Mouse (Mus musculus) G1E (cell line): ENCODE data around the gene Zp1. TPM values are rescaled to one million over a fixed set of nuclear protein-coding genes. Genes with fewer than 3 reads are reported as not detected.

Experiments used
- ATAC-seq: 2 replicates; pipeline ENCODE4 v1.8.0; 2016; ENCODE audit warnings: mild to moderate bottlenecking; ENCODE audit not compliant: insufficient number of reproducible peaks, poor library complexity, low FRiP score, severe bottlenecking; ENCODE audit errors: extremely low read depth
- DNase-seq: peaks from one replicate; pipeline ENCODE4 v3.0.0; 2012; ENCODE audit warnings: low spot score
- H3K27me3 ChIP-seq: 2 replicates; pipeline ENCODE4 v1.6.1; 2012; ENCODE audit warnings: mild to moderate bottlenecking, low read length, inconsistent platforms; ENCODE audit not compliant: insufficient read depth
- H3K36me3 ChIP-seq: replicated peaks from 2 replicates; pipeline ENCODE3; 2012; ENCODE audit warnings: mild to moderate bottlenecking, inconsistent platforms
- H3K4me1 ChIP-seq: 2 replicates; pipeline ENCODE4 v1.6.1; 2012; ENCODE audit warnings: low read depth, low read length, inconsistent platforms, mixed read lengths; ENCODE audit not compliant: insufficient read depth
- H3K4me3 ChIP-seq: 2 replicates; pipeline ENCODE4 v1.5.1; 2012; ENCODE audit warnings: low read depth, mild to moderate bottlenecking, inconsistent platforms, low read length, moderate library complexity, mixed read lengths
- H3K9me3 ChIP-seq: replicated peaks from 2 replicates; pipeline ENCODE4 v1.6.1; 2012; ENCODE audit warnings: inconsistent platforms
- CTCF ChIP-seq: IDR thresholded peaks from 2 replicates; pipeline ENCODE4 v1.5.1; 2012; ENCODE audit warnings: low read depth, low read length, inconsistent platforms, mixed read lengths
- GATA1 ChIP-seq: IDR thresholded peaks from 2 replicates; pipeline ENCODE4 v1.6.1; 2012; ENCODE audit warnings: borderline replicate concordance, low read length, inconsistent platforms, mixed read lengths
- GATA2 ChIP-seq: IDR thresholded peaks from 2 replicates; pipeline ENCODE4 v1.6.1; 2012; ENCODE audit warnings: low read depth, low read length, inconsistent platforms, borderline replicate concordance
- POLR2AphosphoS5 ChIP-seq: IDR thresholded peaks from 2 replicates; pipeline ENCODE4 v1.6.1; 2012; ENCODE audit warnings: low read depth, low read length, inconsistent platforms; ENCODE audit not compliant: insufficient replicate concordance
- TAL1 ChIP-seq: conservative IDR thresholded peaks from 2 replicates; pipeline ENCODE4 v1.6.1; 2012; ENCODE audit warnings: low read depth, low read length, inconsistent platforms, mixed read lengths
- polyA plus RNA-seq: library from polyadenylated mRNA; stranded (reverse); fragments of >175 nt; gene quantifications from 2 replicates; pipeline ENCODE4 v1.2.3, GENCODE M21; 2012
- total RNA-seq, 2 experiments: library from RNA; stranded (forward) in 1 of 2; stranded (reverse) in 1 of 2; fragments of 200-1000 nt in 1 of 2; fragments of >200 nt in 1 of 2; fragmentation: Nextera tagmentation in 1 of 2; gene quantifications; 2 replicates each; pipeline ENCODE4 v1.2.3; 2014 to 2017

Zp1 gene
- total and polyA plus RNA-seq, 3 experiments: not detected

DNA sequence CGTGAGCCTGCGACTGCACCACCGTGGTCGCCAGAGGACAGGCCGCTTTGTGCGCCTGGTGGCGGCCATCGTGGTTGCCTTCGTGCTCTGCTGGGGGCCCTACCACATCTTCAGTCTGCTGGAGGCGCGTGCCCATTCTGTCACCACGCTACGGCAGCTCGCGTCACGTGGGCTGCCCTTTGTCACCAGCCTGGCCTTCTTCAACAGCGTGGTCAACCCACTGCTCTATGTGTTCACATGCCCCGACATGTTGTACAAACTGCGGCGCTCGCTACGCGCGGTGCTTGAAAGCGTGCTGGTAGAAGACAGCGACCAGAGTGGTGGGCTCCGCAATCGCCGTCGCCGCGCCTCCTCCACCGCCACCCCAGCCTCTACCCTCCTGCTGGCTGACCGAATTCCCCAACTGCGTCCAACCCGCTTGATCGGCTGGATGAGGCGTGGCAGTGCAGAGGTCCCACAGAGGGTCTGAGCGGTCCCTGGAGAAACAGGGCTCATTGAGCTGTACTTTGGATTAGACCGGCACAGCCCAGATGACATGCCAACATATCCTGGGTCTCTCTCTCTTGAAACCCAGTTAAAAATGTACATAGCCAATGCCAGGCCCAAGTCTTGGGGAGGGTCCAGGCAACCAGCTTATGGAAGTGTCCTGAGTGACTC lies 20.5 kb upstream of the Zp1 start:
- Histone ChIP-seq H3K4me1 (peaks cover 16% of the 10 kb centered on the region), H3K9me3 (peaks cover 10% of the 10 kb centered on the region), H3K4me3 (0 out of 2 replicates have a peak overlapping the region, but pooled peaks have one; percentile 8), H3K27me3 (peaks cover 12% of the 10 kb centered on the region; the same call in 1 of the 2 replicates), H3K36me3 (peaks cover 63% of the 10 kb centered on the region)
- DNase-seq (no peak), ATAC-seq (no peak)
- TF ChIP-seq GATA2: no peak
- no peak for TF ChIP-seq POLR2AphosphoS5
- no peak for TF ChIP-seq TAL1
- TF ChIP-seq GATA1: no peak
- no peak for TF ChIP-seq CTCF

DNA sequence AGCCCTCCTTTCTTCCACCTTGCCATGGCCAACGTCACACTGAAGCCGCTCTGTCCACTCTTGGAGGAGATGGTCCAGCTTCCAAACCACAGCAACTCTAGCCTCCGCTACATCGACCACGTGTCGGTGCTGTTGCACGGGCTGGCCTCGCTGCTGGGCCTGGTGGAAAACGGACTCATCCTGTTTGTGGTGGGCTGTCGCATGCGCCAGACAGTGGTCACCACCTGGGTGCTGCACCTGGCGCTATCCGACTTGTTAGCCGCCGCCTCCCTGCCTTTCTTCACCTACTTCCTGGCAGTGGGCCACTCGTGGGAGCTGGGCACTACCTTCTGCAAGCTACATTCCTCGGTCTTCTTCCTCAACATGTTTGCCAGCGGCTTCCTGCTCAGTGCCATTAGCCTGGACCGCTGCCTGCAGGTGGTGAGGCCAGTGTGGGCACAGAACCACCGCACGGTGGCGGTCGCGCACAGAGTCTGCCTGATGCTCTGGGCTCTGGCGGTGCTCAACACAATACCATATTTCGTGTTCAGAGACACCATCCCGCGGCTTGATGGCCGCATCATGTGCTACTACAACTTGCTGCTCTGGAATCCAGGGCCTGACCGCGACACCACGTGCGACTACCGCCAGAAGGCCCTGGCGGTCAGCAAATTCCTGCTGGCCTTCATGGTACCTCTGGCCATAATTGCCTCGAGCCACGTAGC lies 19.8 kb upstream of the Zp1 start:
- no peak for DNase-seq
- Histone ChIP-seq H3K4me3 (0 out of 2 replicates have a peak overlapping the region, but pooled peaks have one; percentile 8), H3K27me3 (peaks cover 12% of the 10 kb centered on the region; the same call in 1 of the 2 replicates), H3K4me1 (peaks cover 14% of the 10 kb centered on the region), H3K36me3 (peaks cover 56% of the 10 kb centered on the region), H3K9me3 (peaks cover 11% of the 10 kb centered on the region)
- no peak for ATAC-seq
- peak; percentile 25; the same call in 1 of the 2 replicates for TF ChIP-seq POLR2AphosphoS5
- TF ChIP-seq CTCF: no peak

DNA sequence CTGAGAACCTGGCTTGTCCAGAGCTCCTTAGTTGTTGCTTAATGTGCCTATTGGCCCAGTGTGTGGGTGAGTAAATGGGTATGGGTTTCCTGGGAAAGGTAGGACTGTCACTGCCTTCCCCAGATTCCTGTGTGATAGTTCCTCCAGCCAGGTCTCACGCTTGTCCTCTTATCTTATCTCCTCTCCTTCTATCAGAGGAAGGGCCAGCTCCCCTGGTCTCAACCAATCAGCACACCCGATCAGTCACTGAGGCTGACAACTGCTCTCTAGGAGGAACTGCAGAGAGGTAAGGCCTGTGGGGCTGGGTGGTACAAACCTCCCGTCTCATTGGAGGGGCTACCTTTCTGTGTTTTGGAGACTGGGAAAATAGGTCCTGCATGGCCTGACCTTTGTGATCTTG lies 18.3 kb upstream of the Zp1 start:
- H3K9me3 ChIP-seq: peaks cover 11% of the 10 kb centered on the region
- DNase-seq (peak; percentile 39), ATAC-seq (no peak)
- H3K27me3 ChIP-seq: peaks cover 18% of the 10 kb centered on the region
- H3K36me3 ChIP-seq: peaks cover 41% of the 10 kb centered on the region
- no peak for TF ChIP-seq GATA2
- no peak for TF ChIP-seq CTCF
- TF ChIP-seq GATA1: no peak
- TF ChIP-seq TAL1: no peak
- no peak for TF ChIP-seq POLR2AphosphoS5
- H3K4me1 ChIP-seq: peaks cover 10% of the 10 kb centered on the region
- H3K4me3 ChIP-seq: no peak overlapping the region

DNA sequence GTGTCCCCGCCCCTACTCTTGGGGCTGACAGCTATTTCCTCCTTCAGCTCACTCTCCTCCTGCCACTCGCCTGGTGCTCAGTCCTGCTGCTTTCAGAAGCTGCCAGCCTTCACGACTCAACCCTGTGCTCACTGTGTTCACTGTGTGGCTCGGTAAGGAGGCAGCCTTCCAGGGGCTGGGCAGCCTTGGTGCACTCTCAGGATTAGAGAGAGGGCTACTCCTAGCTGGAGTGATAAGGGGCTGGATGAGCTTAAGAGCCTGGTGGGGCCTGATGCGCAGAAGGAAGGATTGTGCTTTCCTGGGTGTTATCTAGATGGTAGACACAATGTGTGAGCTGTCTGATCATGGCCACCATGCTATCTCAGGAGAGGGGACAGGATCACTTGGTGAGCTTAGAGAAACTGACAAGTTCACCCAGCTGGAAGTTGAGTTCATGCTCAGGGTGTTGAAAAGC lies 16.7 kb upstream of the Zp1 start, which contains the start of gene Ptgdr2:
Gene Ptgdr2, plus strand, starts transcription at position 51 of the 454 bp plus-strand sequence.
- H3K4me1 ChIP-seq: peaks cover 10% of the 10 kb centered on the region
- no peak for TF ChIP-seq POLR2AphosphoS5
- no peak for TF ChIP-seq GATA1
- TF ChIP-seq TAL1: no peak
- peaks cover 11% of the 10 kb centered on the region for H3K9me3 ChIP-seq
- peaks cover 18% of the 10 kb centered on the region for H3K27me3 ChIP-seq
- no peak for DNase-seq
- peaks cover 25% of the 10 kb centered on the region for H3K36me3 ChIP-seq
- ATAC-seq: no peak
- no peak within 1 kb of the TSS for H3K4me3 ChIP-seq

DNA sequence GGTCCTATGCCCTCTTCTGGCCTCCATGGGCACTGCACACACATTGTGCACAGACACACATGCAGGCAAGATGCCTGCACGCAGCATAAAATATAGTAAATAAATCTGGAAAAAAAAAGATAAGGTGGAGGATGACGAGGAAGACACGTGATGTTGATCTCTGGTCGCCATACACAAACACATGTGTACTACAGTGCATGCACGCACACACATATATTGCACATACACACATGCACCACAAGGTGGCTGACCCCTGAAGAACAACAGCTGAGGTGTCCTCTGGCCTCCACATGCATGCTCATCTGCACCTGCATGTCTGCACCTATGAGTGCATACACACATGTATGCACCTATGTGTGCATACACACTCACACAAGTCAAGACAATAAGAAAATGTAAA lies 15.6 kb upstream of the Zp1 start:
- H3K36me3 ChIP-seq: peaks cover 14% of the 10 kb centered on the region
- ATAC-seq: no peak
- DNase-seq: no peak
- peaks cover 10% of the 10 kb centered on the region for H3K4me1 ChIP-seq
- peaks cover 24% of the 10 kb centered on the region for H3K27me3 ChIP-seq
- TF ChIP-seq CTCF (peak; percentile 26; the same call in 1 of the 2 replicates), POLR2AphosphoS5 (no peak), GATA1 (no peak)
- H3K9me3 ChIP-seq: peaks cover 11% of the 10 kb centered on the region
- no peak overlapping the region for H3K4me3 ChIP-seq

DNA sequence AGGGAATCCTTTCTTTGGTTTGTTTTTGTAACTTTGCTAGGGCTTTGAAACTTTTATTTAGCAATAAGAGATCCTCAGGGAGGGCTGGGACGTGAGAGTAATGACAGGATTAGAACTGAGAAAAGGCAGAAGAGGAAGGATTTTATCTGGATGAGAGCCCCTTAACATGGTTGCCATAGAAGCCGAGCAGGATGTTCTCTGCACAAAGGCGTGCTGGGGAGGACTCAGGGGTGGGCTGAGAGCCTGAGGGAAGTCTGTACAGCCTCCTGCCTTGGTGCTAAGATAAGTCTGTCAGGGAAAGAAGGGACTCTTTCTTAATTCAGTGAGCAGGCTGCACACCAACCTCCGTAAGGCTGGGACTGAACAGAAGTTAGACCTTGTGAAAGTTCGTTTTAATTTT lies 14.6 kb upstream of the Zp1 start:
- DNase-seq (no peak), ATAC-seq (no peak)
- H3K4me3 ChIP-seq: no peak overlapping the region
- H3K9me3 ChIP-seq: peaks cover 4% of the 10 kb centered on the region
- peaks cover 9% of the 10 kb centered on the region for H3K4me1 ChIP-seq
- peaks cover 4% of the 10 kb centered on the region for H3K36me3 ChIP-seq
- H3K27me3 ChIP-seq: peaks cover 29% of the 10 kb centered on the region
- TF ChIP-seq POLR2AphosphoS5: no peak
- no peak for TF ChIP-seq CTCF
- no peak for TF ChIP-seq GATA1
- TF ChIP-seq GATA2: no peak
- no peak for TF ChIP-seq TAL1
